Mouse (Mus musculus) kidney, postnatal 10 days (tissue): ENCODE measurements around the gene Smim1.
A peak's percentile ranks its signal among the peaks of the same experiment; 100 is the strongest.

Source experiments
- DNase-seq: peaks from one replicate; pipeline ENCODE4 v3.0.0; 2021; ENCODE audit warnings: mixed read lengths

The Smim1 gene

DNA sequence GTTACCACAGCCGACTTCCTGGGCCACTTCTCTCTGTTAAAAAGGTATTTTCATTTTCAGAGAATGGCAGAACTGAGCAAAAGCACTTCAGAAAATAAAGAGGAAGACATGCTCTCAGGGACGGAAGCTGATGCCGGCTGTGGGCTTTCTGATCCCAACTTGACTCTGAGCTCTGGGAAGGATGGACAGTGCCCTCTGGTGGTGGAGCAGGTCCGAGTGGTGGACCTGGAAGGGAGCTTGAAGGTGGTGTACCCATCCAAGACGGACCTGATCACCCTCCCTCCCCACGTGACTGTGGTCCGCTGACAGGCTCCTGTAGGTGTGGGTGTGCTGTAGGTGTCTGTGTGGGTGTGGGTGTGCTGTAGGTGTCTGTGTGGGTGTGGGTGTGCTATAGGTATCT is 6.5 kb downstream of the Smim1 start:
- peak; percentile 79 for DNase-seq

- no peak for DNase-seq
Measured at GRCm38 (mm10) chr4:154015476-154015875, 10.6 kb downstream of the Smim1 start.

- peak; percentile 28 for DNase-seq
Measured at GRCm38 (mm10) chr4:154012132-154012882, 13.7 kb downstream of the Smim1 start.

- peak; percentile 90 for DNase-seq
Measured at GRCm38 (mm10) chr4:154011646-154012089, 14.4 kb downstream of the Smim1 start, which contains the start of gene Lrrc47. Gene Lrrc47, plus strand, starts transcription at chr4:154011731.

GRCm38 (mm10) chr4:154010907-154011645 is 15.0 kb downstream of the Smim1 start:
- DNase-seq: no peak

DNA sequence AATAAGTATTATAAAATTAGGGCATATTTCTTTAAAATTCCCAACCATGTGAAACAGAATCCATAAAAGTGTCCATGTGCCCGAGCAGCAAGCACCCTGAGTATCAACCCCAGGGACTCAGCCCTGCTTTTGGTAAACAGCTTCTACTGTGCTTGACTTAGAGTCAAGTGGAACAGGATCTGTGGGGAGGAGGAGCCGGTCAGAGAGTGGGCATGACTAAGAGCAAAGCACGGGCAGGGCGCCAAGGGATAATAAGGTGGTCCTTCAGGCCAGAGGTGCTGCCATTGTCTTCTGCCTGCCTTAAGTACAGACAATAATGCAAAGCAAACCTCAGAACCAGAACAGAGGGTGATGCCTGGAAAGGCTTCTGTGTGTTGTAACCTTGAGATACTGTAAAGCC is 18.3 kb downstream of the Smim1 start:
- DNase-seq: no peak

DNA sequence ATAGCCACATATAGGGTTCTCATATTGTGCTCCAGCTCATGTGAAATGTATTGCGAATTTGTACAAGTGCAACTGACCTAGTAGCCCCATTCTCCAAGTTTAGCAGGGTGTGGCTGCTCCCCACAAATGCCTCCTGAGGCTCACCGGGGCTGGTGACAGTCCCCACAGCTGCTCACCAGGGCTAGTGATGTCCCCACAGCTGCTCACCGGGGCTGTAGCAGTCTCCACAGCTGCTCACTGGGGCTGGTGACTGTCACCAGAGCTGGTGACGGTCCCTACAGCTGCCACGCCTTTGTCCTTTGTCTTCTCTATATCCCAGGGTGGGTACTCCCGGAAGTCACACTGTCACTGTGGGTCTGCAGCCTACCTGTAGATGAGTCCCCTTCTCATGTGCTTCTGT is 19.8 kb downstream of the Smim1 start:
- DNase-seq: no peak

DNA sequence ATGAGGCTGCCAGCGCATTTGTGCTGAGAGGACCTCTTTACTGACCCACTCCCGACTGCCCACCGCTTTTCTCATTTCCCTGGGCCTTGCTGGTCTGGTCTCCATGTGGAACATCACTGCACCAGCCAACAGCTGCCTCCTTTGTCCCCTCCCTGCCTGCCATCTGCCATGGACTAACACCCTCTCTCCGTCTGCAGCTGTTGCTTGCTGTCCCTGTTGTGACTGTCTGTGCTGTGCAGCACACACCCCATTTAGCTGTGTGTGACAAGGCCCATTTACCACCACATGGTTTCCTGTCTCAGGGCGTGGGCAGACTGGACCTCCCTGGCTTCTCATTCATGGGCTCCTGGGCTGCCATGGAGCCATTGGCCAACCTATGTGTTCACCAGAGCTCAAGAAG is 20.5 kb downstream of the Smim1 start:
- no peak for DNase-seq

DNA sequence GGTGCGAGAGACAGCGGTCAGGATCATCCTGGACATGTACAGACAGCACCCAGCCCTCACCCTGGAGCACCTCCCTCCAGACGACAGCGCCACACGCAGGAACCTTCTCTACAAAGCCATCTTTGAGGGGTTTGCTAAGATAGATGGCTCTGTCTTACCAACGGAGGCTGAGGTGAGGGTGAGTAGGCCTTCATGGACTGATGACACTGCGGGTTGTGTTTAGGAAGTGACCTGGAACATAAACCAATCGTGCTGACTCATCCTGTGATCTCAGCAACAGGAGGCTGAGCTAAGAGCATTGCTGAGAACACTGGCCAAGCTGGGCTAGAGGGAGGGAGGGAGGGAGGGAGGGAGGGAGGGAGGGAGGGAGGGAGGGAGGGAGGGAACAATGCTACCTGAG is 32.5 kb downstream of the Smim1 start:
- DNase-seq: no peak

GRCm38 (mm10) chr4:153992715-153993114 is 33.3 kb downstream of the Smim1 start:
- DNase-seq: no peak

DNA sequence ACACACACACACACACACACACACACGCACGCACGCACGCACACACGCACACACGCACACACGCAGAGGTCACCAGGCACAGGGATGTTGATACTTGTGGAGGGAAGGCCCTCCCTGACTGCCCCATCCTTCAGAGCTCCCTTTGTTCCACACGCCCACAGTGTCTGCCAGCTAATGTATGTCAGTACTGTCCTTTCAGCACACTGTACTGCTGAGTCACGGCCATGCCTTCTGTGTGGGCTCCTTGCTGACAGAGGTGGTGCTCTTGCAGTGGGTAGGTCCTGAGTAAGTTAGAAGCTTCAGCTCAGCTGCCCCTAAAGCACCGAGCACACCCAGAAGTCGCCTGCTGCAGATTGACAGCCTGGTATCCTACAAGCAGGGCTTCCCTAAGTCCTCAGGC is 45.6 kb downstream of the Smim1 start:
- DNase-seq: no peak

GRCm38 (mm10) chr4:153979243-153979642 is 46.8 kb downstream of the Smim1 start:
- DNase-seq: no peak

- no peak for DNase-seq
Measured at GRCm38 (mm10) chr4:153975768-153976167, 50.3 kb downstream of the Smim1 start.

GRCm38 (mm10) chr4:153975292-153975662 is 50.8 kb downstream of the Smim1 start:
- no peak for DNase-seq

DNA sequence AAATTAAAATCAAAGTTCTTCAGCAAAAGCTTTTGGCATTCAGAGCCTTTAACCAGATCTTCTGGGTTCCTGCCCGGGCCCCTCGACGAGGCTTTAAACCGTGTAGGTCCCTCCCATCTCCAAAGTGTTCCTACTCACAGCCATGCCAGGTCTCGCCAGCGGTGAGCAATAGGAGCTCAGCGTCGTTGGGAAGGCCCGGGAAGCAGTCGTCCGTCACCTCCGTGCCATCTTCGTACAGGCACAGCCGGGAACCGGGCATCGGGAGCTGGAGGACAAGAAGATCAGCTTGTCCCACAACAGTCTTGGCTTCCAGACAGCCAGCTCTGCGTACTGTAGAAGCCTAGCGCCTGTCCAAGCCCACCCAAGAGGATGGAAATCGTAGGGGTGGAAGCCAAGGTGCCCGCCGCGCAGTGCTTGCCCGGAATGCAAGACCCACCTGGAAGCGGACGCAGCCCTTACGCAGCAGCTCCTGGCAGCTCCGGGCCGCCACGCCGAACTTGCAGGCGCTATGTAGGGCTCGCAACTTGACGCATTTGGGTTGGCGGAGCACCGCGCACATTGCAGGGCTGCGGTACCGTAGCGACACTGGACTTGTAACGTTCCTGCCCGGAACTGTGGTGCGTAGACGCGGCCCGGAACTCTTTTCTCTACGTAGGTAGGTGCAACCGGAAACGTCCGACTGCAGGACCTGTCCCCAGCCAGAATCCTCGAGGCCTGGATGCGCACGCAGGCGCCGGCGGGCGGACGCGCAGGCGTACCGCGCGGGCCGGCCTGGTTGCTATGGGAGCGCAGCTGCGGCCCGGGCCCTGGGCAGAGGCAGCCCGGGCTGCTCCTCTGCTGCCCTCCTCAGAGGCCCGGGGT is 51.4 kb downstream of the Smim1 start, which contains the start of the genes Dffb and Cep104:
Dffb (minus strand) TSS at position 696 of the 861 bp plus-strand sequence.
Cep104 (plus strand) TSS at position 764 of the 861 bp plus-strand sequence.
- peak; percentile 97 for DNase-seq
